Mouse (Mus musculus) thymus, adult 2 months (tissue): ENCODE results near the gene Foxm1. TPM values are rescaled to one million over a fixed set of nuclear protein-coding genes. Genes with fewer than 3 reads are reported as not detected.

ENCODE experiments used
- DNase-seq: peaks from one replicate; pipeline ENCODE4 v3.0.0; 2021
- H3K27ac ChIP-seq: fragments of 200-500 bp; 2 replicates; pipeline ENCODE4 v1.5.1; 2012; ENCODE audit warnings: low read length, control low read depth; ENCODE audit not compliant: control insufficient read depth, insufficient read depth
- H3K27me3 ChIP-seq: fragments of 200-500 bp; 2 replicates; pipeline ENCODE4 v1.6.1; 2012; ENCODE audit warnings: mild to moderate bottlenecking, low read length, moderate library complexity, mixed read lengths; ENCODE audit not compliant: control insufficient read depth, insufficient read depth
- H3K36me3 ChIP-seq: fragments of 200-500 bp; 2 replicates; pipeline ENCODE4 v1.6.1; 2012; ENCODE audit warnings: mild to moderate bottlenecking, low read length, moderate library complexity; ENCODE audit not compliant: control insufficient read depth, insufficient read depth
- H3K4me1 ChIP-seq: fragments of 200-500 bp; replicated peaks from 2 replicates; pipeline ENCODE4 v1.6.1; 2012; ENCODE audit warnings: low read length; ENCODE audit not compliant: control insufficient read depth, insufficient read depth
- H3K4me3 ChIP-seq: fragments of 200-500 bp; 2 replicates; pipeline ENCODE4 v1.5.1; 2012; ENCODE audit warnings: mild to moderate bottlenecking, low read length, control low read depth, moderate library complexity; ENCODE audit not compliant: control insufficient read depth, insufficient read depth
- CTCF ChIP-seq: fragments of 200-500 bp; IDR thresholded peaks from 2 replicates; pipeline ENCODE4 v1.5.1; 2012; ENCODE audit warnings: mild to moderate bottlenecking, control low read depth, low read length, moderate library complexity, borderline replicate concordance; ENCODE audit not compliant: control insufficient read depth, poor library complexity, insufficient read depth; ENCODE audit errors: extremely low read depth
- POLR2A ChIP-seq: fragments of 200-500 bp; IDR thresholded peaks from 2 replicates; pipeline ENCODE4 v1.6.1; 2012; ENCODE audit warnings: mild to moderate bottlenecking, low read length, control low read depth, moderate library complexity; ENCODE audit not compliant: control insufficient read depth, poor library complexity, insufficient read depth; ENCODE audit errors: extremely low read depth
- WGBS: fragments of 180-500 bp; shearing (Covaris S2); methylation state at CpG from one replicate; pipeline ENCODE4 v1.1.7; 2018; 5-methylcytosine and 5-hydroxymethylcytosine counted together
- polyA plus RNA-seq: library from polyadenylated mRNA; depleted of rRNA; stranded (reverse); fragments of >200 nt; gene quantifications from 2 replicates; pipeline ENCODE4 v1.2.3, GENCODE M21; 2012; rRNA removed

Gene Foxm1
- polyA plus RNA-seq: 115 and 149 TPM in 2 replicates

- peaks cover 8% of the 10 kb centered on the region; the same call in 1 of the 2 replicates for H3K36me3 ChIP-seq
- peak; percentile 84 for DNase-seq
- no peaks in the 10 kb centered on the region for H3K27me3 ChIP-seq
- no peak for TF ChIP-seq POLR2A
- 0 out of 2 replicates have a peak, but pooled peaks have one; percentile 4 for TF ChIP-seq CTCF
- peak within 1 kb of the TSS; percentile 99 for H3K4me3 ChIP-seq
- peaks cover 10% of the 10 kb centered on the region for H3K4me1 ChIP-seq
- under 1% methylated on average over 67 of the region's 76 CpGs for WGBS
- peak within 1 kb of the TSS; percentile 14; the same call in 1 of the 2 replicates for H3K27ac ChIP-seq
These were observed at the start of gene Foxm1, which contains the start of gene Rhno1 for GRCm38 (mm10) chr6:128362381-128363006. Gene Foxm1 (plus strand): TSS chr6:128362967. Gene Rhno1 (minus strand): TSS chr6:128362911.

- Histone ChIP-seq H3K4me1 (no peaks in the 10 kb centered on the region), H3K27me3 (no peaks in the 10 kb centered on the region), H3K36me3 (no peaks in the 10 kb centered on the region), H3K27ac (no peak overlapping the region), H3K4me3 (no peak overlapping the region)
- WGBS: 88% methylated on average over 6 of the region's 6 CpGs
- no peak for DNase-seq
- TF ChIP-seq POLR2A (no peak), CTCF (no peak)
These were observed 48.0 kb upstream of the Foxm1 start for GRCm38 (mm10) chr6:128314796-128315195.

GRCm38 (mm10) chr6:128315597-128315996 lies 47.2 kb upstream of the Foxm1 start:
- Histone ChIP-seq H3K27me3 (no peaks in the 10 kb centered on the region), H3K27ac (no peak overlapping the region), H3K4me3 (no peak overlapping the region), H3K36me3 (no peaks in the 10 kb centered on the region), H3K4me1 (no peaks in the 10 kb centered on the region)
- no peak for DNase-seq
- TF ChIP-seq POLR2A: no peak
- 88% methylated on average over 8 of the region's 8 CpGs for WGBS

- Histone ChIP-seq H3K4me3 (no peak overlapping the region), H3K36me3 (no peaks in the 10 kb centered on the region), H3K4me1 (no peaks in the 10 kb centered on the region), H3K27me3 (no peaks in the 10 kb centered on the region), H3K27ac (no peak overlapping the region)
- 4% methylated on average over 4 of the region's 4 CpGs for WGBS
- no peak for TF ChIP-seq CTCF
- no peak for TF ChIP-seq POLR2A
- peak; percentile 43 for DNase-seq
These were observed 44.5 kb upstream of the Foxm1 start for GRCm38 (mm10) chr6:128318317-128318716.

GRCm38 (mm10) chr6:128334397-128335124 lies 28.2 kb upstream of the Foxm1 start:
- Histone ChIP-seq H3K27ac (no peak overlapping the region), H3K36me3 (no peaks in the 10 kb centered on the region), H3K27me3 (no peaks in the 10 kb centered on the region), H3K4me3 (no peak overlapping the region), H3K4me1 (peaks cover 8% of the 10 kb centered on the region)
- no peak for TF ChIP-seq POLR2A
- TF ChIP-seq CTCF: peak; percentile 37; the same call in 1 of the 2 replicates
- peak; percentile 73 for DNase-seq
- 16% methylated on average over 12 of the region's 12 CpGs for WGBS

GRCm38 (mm10) chr6:128337467-128337866 lies 25.3 kb upstream of the Foxm1 start:
- H3K36me3 ChIP-seq: no peaks in the 10 kb centered on the region
- H3K4me3 ChIP-seq: no peak overlapping the region
- TF ChIP-seq POLR2A (no peak), CTCF (no peak)
- H3K27me3 ChIP-seq: no peaks in the 10 kb centered on the region
- DNase-seq: no peak
- no peak overlapping the region for H3K27ac ChIP-seq
- peaks cover 8% of the 10 kb centered on the region for H3K4me1 ChIP-seq
- 95% methylated on average over 7 of the region's 7 CpGs for WGBS

- H3K27me3 ChIP-seq: no peaks in the 10 kb centered on the region
- H3K4me1 ChIP-seq: peaks cover 8% of the 10 kb centered on the region
- no peak overlapping the region for H3K27ac ChIP-seq
- no peaks in the 10 kb centered on the region for H3K36me3 ChIP-seq
- no peak overlapping the region for H3K4me3 ChIP-seq
- 78% methylated on average over 5 of the region's 5 CpGs for WGBS
- TF ChIP-seq POLR2A (no peak), CTCF (no peak)
- DNase-seq: no peak
These were observed 23.9 kb upstream of the Foxm1 start for GRCm38 (mm10) chr6:128338876-128339275.
